Comparison of ENCODE assay signal across 8 mouse cellular contexts in the genomic region with DNA sequence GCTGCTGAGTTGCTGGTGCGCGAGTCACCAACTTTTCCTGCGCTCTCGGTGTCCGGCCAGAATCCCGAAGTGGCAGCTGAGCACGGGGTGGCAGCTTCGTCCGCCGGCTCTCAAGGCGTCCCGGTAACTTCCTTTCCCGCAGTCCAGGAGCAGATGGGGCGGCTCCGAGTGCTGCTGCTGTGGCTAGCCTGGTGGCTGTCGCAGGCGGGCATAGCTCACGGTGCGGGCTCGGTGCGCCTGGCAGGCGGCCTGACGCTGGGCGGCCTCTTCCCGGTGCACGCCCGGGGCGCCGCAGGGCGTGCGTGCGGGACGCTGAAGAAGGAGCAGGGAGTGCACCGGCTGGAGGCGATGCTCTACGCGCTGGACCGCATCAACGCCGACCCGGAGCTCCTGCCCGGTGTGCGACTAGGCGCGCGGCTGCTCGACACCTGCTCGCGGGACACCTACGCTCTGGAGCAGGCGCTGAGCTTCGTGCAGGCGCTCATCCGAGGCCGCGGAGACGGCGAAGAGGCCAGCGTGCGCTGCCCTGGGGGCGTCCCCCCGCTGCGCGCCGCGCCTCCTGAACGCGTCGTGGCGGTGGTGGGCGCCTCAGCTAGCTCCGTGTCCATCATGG. TPM values are rescaled to one million over a fixed set of nuclear protein-coding genes. Genes with fewer than 3 reads are reported as not detected.
DNase-seq lines count a peak whose midpoint lies in the region; ATAC-seq and TF ChIP-seq lines count a peak whose summit lies in the region.

No protein-coding gene starts in this region.

- H3K36me3 ChIP-seq in embryonic facial prominence, embryonic 10.5 days (replicated peaks), result no peaks in the 10 kb centered on the region
- no peaks in the 10 kb centered on the region for H3K36me3 ChIP-seq in hindbrain, postnatal 0 days (ENCODE audit: insufficient read depth, low read length)
- no peaks in the 10 kb centered on the region for H3K36me3 ChIP-seq in midbrain, embryonic 10.5 days

- intact Hi-C loops in gastrocnemius, adult 2 months (cut with DNase I), result no loop called here
- intact Hi-C loops in gastrocnemius, postnatal 14 days (cut with DNase I; ENCODE audit: low total_unique reads), result no loop called here

- H3K4me2 ChIP-seq in hindbrain, postnatal 0 days (ENCODE audit: low read depth, low read length), result peak overlapping the region; percentile 93

- peaks cover 25% of the 10 kb centered on the region for H3K4me1 ChIP-seq in embryonic facial prominence, embryonic 10.5 days
- H3K4me1 ChIP-seq in hindbrain, postnatal 0 days (ENCODE audit: insufficient read depth, low read length), result peaks cover 8% of the 10 kb centered on the region
- H3K4me1 ChIP-seq in midbrain, embryonic 10.5 days, result peaks cover 44% of the 10 kb centered on the region

- 0 out of 2 replicates have a peak, but pooled peaks cover 5% of the 10 kb centered on the region for H3K9me3 ChIP-seq in embryonic facial prominence, embryonic 10.5 days
- no peaks in the 10 kb centered on the region for H3K9me3 ChIP-seq in hindbrain, postnatal 0 days (ENCODE audit: low read length)
- H3K9me3 ChIP-seq in midbrain, embryonic 10.5 days (replicated peaks), result no peaks in the 10 kb centered on the region

- peak; percentile 21 for DNase-seq in gastrocnemius, adult 2 months
- DNase-seq in gastrocnemius, postnatal 14 days, result no peak
- DNase-seq in CD4-positive, CD25-positive, alpha-beta regulatory T cell, adult 2 months (ENCODE audit: low read depth, low spot score), result peak; percentile 50
- peak; percentile 54 for DNase-seq in embryonic facial prominence, embryonic 10.5 days (ENCODE audit: low spot score)
- DNase-seq in hindbrain, postnatal 0 days (ENCODE audit: low spot score), result peak; percentile 7
- peak; percentile 43 for DNase-seq in midbrain, embryonic 10.5 days (ENCODE audit: low spot score)
- DNase-seq in thymus, postnatal 36 days, result peak; percentile 35 to 48
- no peak for DNase-seq in gastrocnemius, postnatal 25 days

- H3K27ac ChIP-seq in gastrocnemius, adult 2 months, result no peak overlapping the region
- H3K27ac ChIP-seq in embryonic facial prominence, embryonic 10.5 days (replicated peaks), result no peak overlapping the region
- no peak overlapping the region for H3K27ac ChIP-seq in hindbrain, postnatal 0 days
- H3K27ac ChIP-seq in midbrain, embryonic 10.5 days (replicated peaks), result peak overlapping the region; percentile 59

- peak overlapping the region; percentile 67 for H3K4me3 ChIP-seq in gastrocnemius, adult 2 months
- peak overlapping the region; percentile 62 for H3K4me3 ChIP-seq in embryonic facial prominence, embryonic 10.5 days
- peak overlapping the region; percentile 44 for H3K4me3 ChIP-seq in hindbrain, postnatal 0 days (ENCODE audit: low read length)
- H3K4me3 ChIP-seq in midbrain, embryonic 10.5 days, result peak overlapping the region; percentile 60

- H3K9ac ChIP-seq in hindbrain, postnatal 0 days (replicated peaks; ENCODE audit: low read length), result 0 out of 2 replicates have a peak overlapping the region, but pooled peaks have one; percentile 19

- TF ChIP-seq CTCF in gastrocnemius, adult 2 months (IDR thresholded peaks at IDR 0.05), result no peak
- TF ChIP-seq CTCF in hindbrain, postnatal 0 days (IDR thresholded peaks at IDR 0.05; ENCODE audit: low read depth), result no peak

- under 1% methylated on average over 72 of the region's 72 CpGs for WGBS in embryonic facial prominence, embryonic 10.5 days
- WGBS in hindbrain, postnatal 0 days, result 1% methylated on average over 71 of the region's 72 CpGs
- WGBS in midbrain, embryonic 10.5 days, result under 1% methylated on average over 72 of the region's 72 CpGs

- peaks cover 73% of the 10 kb centered on the region for H3K27me3 ChIP-seq in embryonic facial prominence, embryonic 10.5 days (replicated peaks; ENCODE audit: low read depth, poor library complexity, severe bottlenecking)
- H3K27me3 ChIP-seq in hindbrain, postnatal 0 days (ENCODE audit: insufficient read depth, low read length), result peaks cover 40% of the 10 kb centered on the region
- peaks cover 69% of the 10 kb centered on the region for H3K27me3 ChIP-seq in midbrain, embryonic 10.5 days (ENCODE audit: low read depth, poor library complexity, severe bottlenecking)

- ATAC-seq in hindbrain, postnatal 0 days, result no peak

RNA-seq across cellular contexts. Expression of gene Grm6, which starts 0.6 kb away (rescaled TPM):
- not detected for total RNA-seq in gastrocnemius, adult 2 months (2021)
- total RNA-seq in gastrocnemius, postnatal 14 days (2021), result not detected
- polyA plus RNA-seq in embryonic facial prominence, embryonic 10.5 days (2016; fragmentation: Nextera tagmentation; extraction: Ambion mirVana), result 0.06 TPM in 1 of 2 replicates, not detected in the other
- not detected in 2 replicates for total RNA-seq in hindbrain, postnatal 0 days (2014; rRNA removed)
- not detected in 2 replicates for polyA plus RNA-seq in hindbrain, postnatal 0 days (2015; fragmentation: Nextera tagmentation; extraction: Ambion mirVana)
- polyA plus RNA-seq in midbrain, embryonic 10.5 days (2016; fragmentation: Nextera tagmentation; extraction: Ambion mirVana), result not detected in 2 replicates
- total RNA-seq in gastrocnemius, postnatal 25 days (2021), result not detected

RNA-seq across cellular contexts. Expression of gene Zfp879, which starts 9.7 kb away (rescaled TPM):
- 1 to 10 TPM; 1.6 to 2.6 TPM for total RNA-seq in gastrocnemius, adult 2 months (2021)
- total RNA-seq in gastrocnemius, postnatal 14 days (2021), result 1 to 10 TPM in 1 of 2 experiments, under 1 TPM in 1; 0.92 to 1.0 TPM
- 0.70 and 0.96 TPM in 2 replicates for polyA plus RNA-seq in embryonic facial prominence, embryonic 10.5 days (2016; fragmentation: Nextera tagmentation; extraction: Ambion mirVana)
- 2.4 and 3.2 TPM in 2 replicates for total RNA-seq in hindbrain, postnatal 0 days (2014; rRNA removed)
- polyA plus RNA-seq in hindbrain, postnatal 0 days (2015; fragmentation: Nextera tagmentation; extraction: Ambion mirVana), result 0.85 and 1.1 TPM in 2 replicates
- polyA plus RNA-seq in midbrain, embryonic 10.5 days (2016; fragmentation: Nextera tagmentation; extraction: Ambion mirVana), result 0.85 and 0.91 TPM in 2 replicates
- 1 to 10 TPM; 1.6 to 1.8 TPM for total RNA-seq in gastrocnemius, postnatal 25 days (2021)

RNA-seq across cellular contexts. Expression of gene Zfp354c, which starts 23.6 kb away (rescaled TPM):
- total RNA-seq in gastrocnemius, adult 2 months (2021), result 1 to 10 TPM; 3.6 to 4.5 TPM
- 1 to 10 TPM; 6.8 to 8.0 TPM for total RNA-seq in gastrocnemius, postnatal 14 days (2021)
- 33.3 and 34.1 TPM in 2 replicates for polyA plus RNA-seq in embryonic facial prominence, embryonic 10.5 days (2016; fragmentation: Nextera tagmentation; extraction: Ambion mirVana)
- 34.5 and 40.8 TPM in 2 replicates for total RNA-seq in hindbrain, postnatal 0 days (2014; rRNA removed)
- polyA plus RNA-seq in hindbrain, postnatal 0 days (2015; fragmentation: Nextera tagmentation; extraction: Ambion mirVana), result 32.0 and 37.1 TPM in 2 replicates
- 29.4 and 37.8 TPM in 2 replicates for polyA plus RNA-seq in midbrain, embryonic 10.5 days (2016; fragmentation: Nextera tagmentation; extraction: Ambion mirVana)
- 1 to 10 TPM; 4.3 to 5.0 TPM for total RNA-seq in gastrocnemius, postnatal 25 days (2021)

RNA-seq across cellular contexts. Expression of gene Zfp454, which starts 36.4 kb away (rescaled TPM):
- 1 to 10 TPM; 1.9 to 3.2 TPM for total RNA-seq in gastrocnemius, adult 2 months (2021)
- 1 to 10 TPM in 1 of 2 experiments, under 1 TPM in 1; 0.73 to 1.0 TPM for total RNA-seq in gastrocnemius, postnatal 14 days (2021)
- polyA plus RNA-seq in embryonic facial prominence, embryonic 10.5 days (2016; fragmentation: Nextera tagmentation; extraction: Ambion mirVana), result 13.9 and 16.2 TPM in 2 replicates
- total RNA-seq in hindbrain, postnatal 0 days (2014; rRNA removed), result 3.5 and 4.0 TPM in 2 replicates
- 6.2 and 7.3 TPM in 2 replicates for polyA plus RNA-seq in hindbrain, postnatal 0 days (2015; fragmentation: Nextera tagmentation; extraction: Ambion mirVana)
- polyA plus RNA-seq in midbrain, embryonic 10.5 days (2016; fragmentation: Nextera tagmentation; extraction: Ambion mirVana), result 12.8 and 17.6 TPM in 2 replicates
- total RNA-seq in gastrocnemius, postnatal 25 days (2021), result 1 to 10 TPM; 1.8 TPM

Comparison
In these comparisons a context has a peak if more than half of its experiments do, and no peak if none do; other contexts are left out.
1. DNase-seq: peak in gastrocnemius, adult 2 months (single experiment), CD4-positive, CD25-positive, alpha-beta regulatory T cell, adult 2 months (single experiment), embryonic facial prominence, embryonic 10.5 days (single experiment), hindbrain, postnatal 0 days (single experiment), midbrain, embryonic 10.5 days (single experiment) and thymus, postnatal 36 days (2 of 2); none in gastrocnemius, postnatal 14 days (single experiment) and gastrocnemius, postnatal 25 days (single experiment).
2. Peak in every context shown above with its lines, with median percentiles within 50 percentile points of each other: H3K4me3 ChIP-seq.